Mouse (Mus musculus): ENCODE data around the gene 2700081O15Rik. TPM values are rescaled to one million over a fixed set of nuclear protein-coding genes. Genes with fewer than 3 reads are reported as not detected.

Gene 2700081O15Rik
- polyA plus RNA-seq, 1 experiment from 2014 or later, result 5.3 TPM

DNA sequence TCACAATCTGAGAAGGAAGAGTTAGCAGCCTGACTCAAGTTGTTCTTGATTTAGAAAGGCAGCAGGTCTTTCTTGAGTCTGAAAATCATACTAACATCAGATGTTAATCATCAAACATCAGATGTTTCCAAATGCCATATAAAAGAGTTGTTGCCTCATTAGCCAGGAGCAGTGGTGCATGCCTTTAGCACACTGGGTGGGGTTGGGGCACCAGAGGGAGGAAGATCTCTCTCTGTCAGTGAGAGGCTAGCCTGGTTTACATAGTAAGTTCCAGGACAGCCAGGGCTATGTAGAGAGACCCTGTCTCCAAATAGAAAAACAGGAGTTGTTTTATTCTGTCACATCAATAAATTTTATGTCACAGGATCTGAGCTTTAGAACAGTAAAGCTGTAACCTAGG lies 41.5 kb downstream of the 2700081O15Rik start:
- no peak overlapping the region for H3K27ac ChIP-seq
- no peaks in the 10 kb centered on the region for H3K9me3 ChIP-seq
- H3K4me3 ChIP-seq (replicated peaks), result no peak overlapping the region
- H3K4me1 ChIP-seq (replicated peaks), result no peaks in the 10 kb centered on the region
- H3K36me3 ChIP-seq, result no peaks in the 10 kb centered on the region; the same call in 1 of the 2 replicates
- no peak overlapping the region for H3K4me2 ChIP-seq (replicated peaks)
- no peak for ATAC-seq
- no peak overlapping the region for H3K9ac ChIP-seq
- H3K27me3 ChIP-seq (replicated peaks), result no peaks in the 10 kb centered on the region

DNA sequence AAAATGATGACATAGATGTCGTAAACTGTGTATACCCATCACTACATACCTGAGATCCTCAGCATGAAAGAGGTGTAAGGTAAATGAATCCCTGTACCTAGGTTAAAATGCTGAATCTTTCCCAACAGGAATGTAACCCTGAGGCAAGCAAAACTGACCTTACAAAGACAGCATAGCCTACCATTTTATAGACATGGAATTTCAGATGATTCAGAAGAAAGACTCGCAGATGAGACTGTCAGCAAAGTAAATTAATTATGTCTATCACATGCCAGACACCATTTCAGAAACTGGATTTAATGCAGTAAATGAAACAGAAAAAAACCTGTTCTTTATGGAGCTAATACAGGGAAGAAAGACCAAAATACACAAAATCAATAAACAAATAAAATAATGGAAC lies 41.9 kb downstream of the 2700081O15Rik start:
- Histone ChIP-seq H3K27me3 (replicated peaks) (no peaks in the 10 kb centered on the region), H3K4me3 (replicated peaks) (no peak overlapping the region), H3K9me3 (no peaks in the 10 kb centered on the region), H3K36me3 (no peaks in the 10 kb centered on the region; the same call in 1 of the 2 replicates), H3K9ac (no peak overlapping the region), H3K27ac (no peak overlapping the region), H3K4me1 (replicated peaks) (no peaks in the 10 kb centered on the region), H3K4me2 (replicated peaks) (no peak overlapping the region)
- 89% methylated on average over 2 of the region's 2 CpGs for WGBS
- ATAC-seq, result no peak

DNA sequence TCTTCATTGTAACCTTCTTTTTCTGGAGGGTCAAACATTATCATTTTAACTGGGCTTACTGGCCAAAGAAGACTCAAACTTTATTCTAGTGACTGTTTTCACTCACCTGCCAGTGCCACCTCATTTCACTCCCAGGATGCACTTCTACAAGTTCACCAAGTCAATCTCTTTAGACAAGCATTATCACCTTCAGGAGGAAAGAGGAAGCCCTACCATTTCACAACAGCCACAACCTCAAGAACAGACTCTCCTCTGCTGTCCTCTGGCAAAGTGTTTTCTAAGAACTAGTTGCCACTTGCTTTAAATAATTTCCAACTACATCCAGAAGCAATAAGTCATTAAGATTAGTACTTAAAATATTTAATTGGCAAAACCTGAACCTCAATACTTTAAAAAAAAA lies 50.5 kb downstream of the 2700081O15Rik start:
- Histone ChIP-seq H3K9ac (no peak overlapping the region), H3K27ac (no peak overlapping the region), H3K4me1 (replicated peaks) (no peaks in the 10 kb centered on the region), H3K4me2 (replicated peaks) (no peak overlapping the region), H3K36me3 (no peaks in the 10 kb centered on the region), H3K27me3 (replicated peaks) (no peaks in the 10 kb centered on the region), H3K4me3 (replicated peaks) (no peak overlapping the region), H3K9me3 (no peaks in the 10 kb centered on the region)
- ATAC-seq, result no peak

DNA sequence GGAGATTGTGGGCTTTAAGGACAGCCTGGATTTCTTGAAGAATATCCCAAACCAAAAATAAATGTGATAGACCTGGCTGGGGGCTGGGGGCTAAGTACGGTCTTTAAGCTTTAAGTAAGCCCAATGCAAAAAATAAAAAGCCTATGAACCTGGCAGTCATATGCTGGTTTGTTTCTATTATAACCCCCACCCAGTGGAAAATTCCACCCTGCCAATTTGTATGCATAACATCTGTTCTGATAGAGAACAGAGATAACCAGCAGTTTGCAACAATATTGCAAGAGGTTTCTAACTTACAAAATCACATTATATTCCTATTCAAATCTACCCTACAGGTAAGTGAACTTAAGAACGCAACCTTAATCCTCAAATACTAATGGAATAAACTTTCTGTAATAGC lies 53.2 kb downstream of the 2700081O15Rik start:
- Histone ChIP-seq H3K27me3 (replicated peaks) (no peaks in the 10 kb centered on the region), H3K4me1 (replicated peaks) (no peaks in the 10 kb centered on the region), H3K4me2 (replicated peaks) (no peak overlapping the region), H3K4me3 (replicated peaks) (no peak overlapping the region), H3K9me3 (no peaks in the 10 kb centered on the region), H3K36me3 (no peaks in the 10 kb centered on the region), H3K9ac (no peak overlapping the region), H3K27ac (no peak overlapping the region)
- 82% methylated on average over 2 of the region's 2 CpGs for WGBS
- ATAC-seq, result no peak

Other genes starting within 250 kb of the 2700081O15Rik start
- gene Otub1, start 211.3 kb upstream of the 2700081O15Rik start, polyA plus RNA-seq (2015; fragmentation: Nextera tagmentation; extraction: Ambion mirVana), result 166 and 172 TPM in 2 replicates
- gene Cox8a, start 200.0 kb upstream of the 2700081O15Rik start, polyA plus RNA-seq (2015; fragmentation: Nextera tagmentation; extraction: Ambion mirVana), result 1,343 and 1,351 TPM in 2 replicates
- 49.8 and 52.9 TPM in 2 replicates for gene Naa40, start 176.4 kb upstream of the 2700081O15Rik start, polyA plus RNA-seq (2015; fragmentation: Nextera tagmentation; extraction: Ambion mirVana)
- 12.1 and 12.8 TPM in 2 replicates for gene Rcor2, start 150.3 kb upstream of the 2700081O15Rik start, polyA plus RNA-seq (2015; fragmentation: Nextera tagmentation; extraction: Ambion mirVana)
- 44.9 and 45.8 TPM in 2 replicates for gene Mark2, start 75.8 kb upstream of the 2700081O15Rik start, polyA plus RNA-seq (2015; fragmentation: Nextera tagmentation; extraction: Ambion mirVana)
- gene Spindoc, start 34.6 kb upstream of the 2700081O15Rik start, polyA plus RNA-seq (2015; fragmentation: Nextera tagmentation; extraction: Ambion mirVana), result 20.4 and 20.5 TPM in 2 replicates
- gene Rtn3, start 65.7 kb downstream of the 2700081O15Rik start, polyA plus RNA-seq (2015; fragmentation: Nextera tagmentation; extraction: Ambion mirVana), result 140 and 143 TPM in 2 replicates
- 10.9 and 11.6 TPM in 2 replicates for gene Atl3, start 76.4 kb downstream of the 2700081O15Rik start, polyA plus RNA-seq (2015; fragmentation: Nextera tagmentation; extraction: Ambion mirVana)
- 7.6 and 8.4 TPM in 2 replicates for gene Pla2g16, start 139.8 kb downstream of the 2700081O15Rik start, polyA plus RNA-seq (2015; fragmentation: Nextera tagmentation; extraction: Ambion mirVana)
- gene Lgals12, start 189.6 kb downstream of the 2700081O15Rik start, polyA plus RNA-seq (2015; fragmentation: Nextera tagmentation; extraction: Ambion mirVana), result 1.3 and 2.4 TPM in 2 replicates
- gene Hrasls5, start 194.9 kb downstream of the 2700081O15Rik start, polyA plus RNA-seq (2015; fragmentation: Nextera tagmentation; extraction: Ambion mirVana), result not detected in 2 replicates

Data from intestine, embryonic 15.5 days (tissue).